Mouse (Mus musculus) gastrocnemius, postnatal 14 days (tissue): ENCODE measurements around the gene Sox5. TPM values are rescaled to one million over a fixed set of nuclear protein-coding genes. Genes with fewer than 3 reads are reported as not detected.

ENCODE experiments used
- DNase-seq: peaks from one replicate; pipeline ENCODE4 v3.0.0; 2021; ENCODE audit warnings: mixed read lengths
- intact Hi-C: fragments of 180-260 bp; cut with DNase I; formaldehyde crosslinking; loops from one replicate; pipeline ENCODE4 v1.15.1; 2025; ENCODE audit warnings: low total_unique reads
- total RNA-seq, 2 experiments: library from RNA; stranded (reverse); gene quantifications; 2 replicates each; pipeline ENCODE4 v1.2.3; 2021

The Sox5 gene
- total RNA-seq, 2 experiments from 2014 or later, result 1.7 to 1.9 TPM

DNA sequence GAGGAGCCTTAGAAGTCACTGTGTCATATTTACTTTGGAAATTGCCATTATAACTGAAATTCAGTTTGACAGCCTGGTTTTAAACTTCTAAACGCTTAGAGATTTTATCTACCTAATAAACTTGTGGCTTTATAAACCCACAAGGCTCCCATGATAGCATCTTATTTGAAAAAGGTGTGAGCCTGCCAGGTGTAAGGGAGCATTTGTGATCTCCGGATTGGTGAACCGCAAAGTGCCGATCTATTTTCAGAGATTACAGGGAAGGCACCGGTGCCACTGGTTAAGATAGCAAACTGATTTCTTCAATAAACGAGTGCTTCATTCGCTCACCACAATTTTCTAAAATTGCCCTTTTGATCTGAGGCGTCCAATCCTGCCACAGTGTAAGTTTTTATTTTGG, 107.9 kb downstream of the Sox5 start:
- intact Hi-C loops, result no loop called here
- DNase-seq, result no peak

DNA sequence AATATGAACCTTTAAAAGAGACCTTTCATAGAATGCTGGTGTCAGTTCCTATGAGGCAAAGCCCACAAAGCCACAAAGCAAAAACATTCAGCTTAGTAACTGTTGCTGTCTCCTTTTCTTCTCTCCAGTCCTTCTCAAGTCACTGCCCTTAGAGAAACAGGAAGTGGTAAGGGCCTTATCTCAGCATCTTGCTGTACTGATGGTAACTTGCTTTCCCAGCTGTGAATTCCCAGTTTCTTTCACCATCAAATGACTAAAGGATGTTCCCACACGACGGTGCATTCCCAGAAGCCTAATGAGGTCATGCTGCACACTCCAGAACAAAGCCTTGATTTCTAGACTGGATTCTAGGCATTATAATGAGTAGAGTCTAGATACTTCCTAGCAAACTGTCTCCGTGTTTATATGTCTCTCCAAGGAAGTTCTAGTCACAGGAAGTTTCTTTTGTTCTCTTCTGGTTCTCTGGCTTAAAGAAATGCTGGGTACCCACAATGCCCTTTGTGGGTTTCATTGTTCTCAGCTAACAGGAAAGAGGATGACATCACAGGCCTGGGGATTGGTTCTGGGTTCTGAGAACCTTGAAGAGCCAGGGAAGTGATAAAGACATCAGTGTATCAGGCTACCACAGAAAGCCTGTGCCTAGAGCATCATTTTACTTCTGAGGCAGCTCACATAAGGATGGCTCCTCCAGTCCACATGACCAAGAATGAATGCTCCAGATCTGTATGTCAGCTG, 111.2 kb downstream of the Sox5 start:
- intact Hi-C loops, result no loop called here
- DNase-seq, result no peak

DNA sequence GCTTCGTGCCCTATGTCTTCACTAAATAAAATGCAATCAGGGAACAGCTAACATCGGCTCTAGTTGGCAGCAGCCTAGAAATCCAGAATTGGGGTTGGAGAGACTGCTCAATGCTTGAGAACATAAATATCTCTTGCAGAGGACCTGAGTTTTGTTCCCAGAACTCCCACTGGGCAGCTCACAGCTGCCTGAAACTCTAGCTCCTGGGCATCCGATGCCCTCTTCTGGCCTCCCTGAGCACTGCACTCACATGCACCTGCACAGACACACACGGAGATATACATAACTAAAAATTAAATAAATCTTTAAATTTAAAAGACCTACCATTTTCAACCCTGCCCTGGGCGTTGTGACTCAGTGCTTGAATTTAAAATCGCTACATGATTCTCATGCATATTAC, 115.2 kb downstream of the Sox5 start:
- no peak for DNase-seq
- intact Hi-C loops, result no loop called here

GRCm38 (mm10) chr6:144664765-144665164, 117.0 kb downstream of the Sox5 start:
- no peak for DNase-seq
- intact Hi-C loops, result no loop called here

DNA sequence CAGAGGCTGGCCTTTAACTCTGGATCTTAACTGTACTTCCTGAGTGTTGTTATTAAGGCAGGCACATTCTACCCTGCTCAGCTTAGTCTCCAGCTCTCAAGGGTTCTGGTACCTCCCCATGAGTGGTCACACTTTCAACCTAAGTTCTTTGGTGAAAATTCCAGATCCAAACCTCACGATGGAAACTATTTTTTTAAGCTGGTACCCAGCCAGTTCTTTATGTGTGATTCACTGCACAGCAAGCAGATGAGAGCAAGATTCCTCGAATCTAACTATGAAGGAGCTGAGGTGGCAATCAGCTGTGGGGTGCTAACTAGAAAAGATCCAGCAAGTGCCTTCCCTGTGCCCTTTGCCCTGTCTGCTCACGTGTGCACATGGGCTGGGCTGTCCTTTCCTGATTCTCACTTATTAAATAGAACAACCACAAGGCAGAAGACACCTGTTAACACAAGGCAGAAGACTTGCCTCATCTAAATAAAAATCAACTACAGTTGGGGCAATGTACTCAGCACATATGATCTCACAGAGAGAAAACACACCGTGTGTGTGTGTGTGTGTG, 118.2 kb downstream of the Sox5 start:
- intact Hi-C loops, result no loop called here
- DNase-seq, result no peak

DNA sequence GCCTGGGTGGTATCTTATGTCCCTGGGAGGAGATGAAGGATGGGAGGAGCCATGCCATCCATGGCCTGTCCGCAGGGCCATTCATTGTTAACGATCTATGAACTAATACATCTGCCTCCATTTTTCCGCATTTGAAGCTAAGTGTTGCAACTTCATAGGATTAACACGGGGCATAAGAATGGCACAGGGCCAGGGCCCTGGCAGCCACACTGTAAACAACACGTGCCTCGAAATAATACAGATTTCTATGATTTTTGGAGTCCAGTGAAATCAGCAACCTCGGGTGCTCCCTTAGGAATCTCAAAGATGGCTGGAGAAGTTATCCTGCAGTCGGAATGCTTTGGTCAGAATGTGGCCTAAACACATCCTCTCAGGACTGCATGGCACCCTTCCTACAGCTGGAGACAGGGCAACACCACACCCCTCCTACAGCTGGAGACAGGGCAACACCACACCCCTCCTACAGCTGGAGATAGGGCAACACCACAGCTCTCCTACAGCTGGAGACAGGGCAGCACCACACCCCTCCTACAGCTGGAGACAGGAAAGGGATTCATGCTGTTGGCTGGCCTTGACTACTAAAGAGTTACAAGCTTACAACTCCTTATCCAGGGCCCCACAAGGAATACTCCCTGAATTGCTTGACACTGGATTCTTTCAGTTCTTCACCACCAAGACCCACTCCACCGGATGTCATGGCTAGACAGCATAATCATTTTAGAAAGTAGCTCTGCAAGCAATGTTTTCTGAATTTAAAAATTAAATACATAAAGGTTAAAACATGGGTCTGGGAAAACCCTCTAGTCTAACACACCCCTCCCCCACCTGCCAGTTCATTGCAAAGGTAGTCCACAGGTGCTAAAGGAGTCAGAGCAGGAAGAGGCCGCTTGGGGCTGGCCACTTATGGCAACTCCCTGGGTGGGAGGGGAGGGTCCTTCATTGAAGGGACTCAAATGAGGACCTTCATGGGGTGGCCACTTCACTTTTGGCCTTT, 122.4 kb downstream of the Sox5 start:
- intact Hi-C loops, result no loop called here

GRCm38 (mm10) chr6:144652876-144653275, 128.9 kb downstream of the Sox5 start:
- DNase-seq, result no peak
- intact Hi-C loops, result no loop called here

More for the DNA sequence above, 122.4 kb downstream of the Sox5 start:
- no peak for DNase-seq

- intact Hi-C loops, result no loop called here
- DNase-seq, result no peak
These were observed 132.9 kb downstream of the Sox5 start for GRCm38 (mm10) chr6:144648896-144649295.

- intact Hi-C loops, result no loop called here
- DNase-seq, result no peak
These were observed 133.6 kb downstream of the Sox5 start for GRCm38 (mm10) chr6:144648124-144648591.

DNA sequence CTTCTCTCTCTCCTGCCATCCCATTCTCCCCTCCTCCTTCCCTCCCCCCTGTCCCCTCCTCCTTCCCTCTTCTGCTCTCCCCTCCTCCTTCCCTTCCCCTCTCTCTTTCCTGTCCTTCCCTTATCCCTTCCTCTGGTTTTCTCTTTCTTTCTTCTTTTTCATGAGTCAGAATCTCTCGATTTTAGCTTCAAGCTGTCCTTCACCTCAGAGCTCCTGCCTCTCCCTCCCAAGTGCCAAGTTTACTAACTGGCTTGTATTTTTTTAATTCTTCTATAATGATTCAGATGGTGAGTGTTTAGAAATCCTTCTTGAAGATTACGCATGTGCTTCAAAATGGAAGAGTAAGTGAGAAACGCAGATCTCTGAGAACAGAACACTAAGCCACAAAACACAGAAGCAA, 135.4 kb downstream of the Sox5 start:
- DNase-seq, result no peak
- intact Hi-C loops, result no loop called here

DNA sequence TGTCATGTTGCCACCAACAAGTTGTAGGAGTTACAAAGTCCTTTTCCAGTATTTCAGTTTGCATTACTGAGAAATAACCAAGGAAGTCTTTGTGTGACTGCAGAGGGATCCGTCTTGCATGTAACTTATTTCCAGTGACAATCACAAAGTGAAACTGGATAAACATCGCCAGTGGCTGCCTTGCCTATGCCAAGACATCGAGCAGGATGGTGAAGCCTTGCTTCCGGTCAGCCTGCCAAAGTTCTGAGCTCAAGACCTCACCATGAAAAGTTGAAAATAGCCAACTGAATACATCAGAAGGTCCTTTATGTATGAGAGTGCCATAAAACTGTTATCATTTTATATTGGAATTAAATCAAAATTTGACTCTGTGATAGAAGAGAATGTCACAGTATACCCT, 136.0 kb downstream of the Sox5 start:
- DNase-seq, result no peak
- intact Hi-C loops, result no loop called here

GRCm38 (mm10) chr6:144644711-144645110, 137.1 kb downstream of the Sox5 start:
- intact Hi-C loops, result no loop called here
- peak; percentile 37 for DNase-seq

- no peak for DNase-seq
- intact Hi-C loops, result no loop called here
These were observed 138.2 kb downstream of the Sox5 start for GRCm38 (mm10) chr6:144643601-144644000.

DNA sequence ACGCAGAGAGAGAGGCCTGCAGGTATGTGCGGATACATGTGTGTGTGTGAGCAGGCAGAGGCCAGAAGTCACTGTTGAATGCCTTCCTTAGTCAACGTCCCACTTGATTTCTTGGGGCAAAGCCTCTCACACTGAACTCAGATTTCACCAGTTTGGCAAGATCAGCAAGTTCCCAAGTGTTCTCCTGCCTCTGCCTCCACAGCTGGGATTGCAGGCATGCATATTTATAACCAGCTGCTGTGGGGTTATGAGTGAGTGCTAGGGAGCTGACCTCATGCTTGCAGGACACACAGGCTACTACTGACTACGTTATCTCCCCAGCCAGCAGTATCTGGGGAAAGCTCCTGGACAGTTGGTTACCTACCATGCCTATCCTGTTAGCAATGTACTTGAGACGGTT, 139.9 kb downstream of the Sox5 start:
- intact Hi-C loops, result no loop called here
- no peak for DNase-seq

DNA sequence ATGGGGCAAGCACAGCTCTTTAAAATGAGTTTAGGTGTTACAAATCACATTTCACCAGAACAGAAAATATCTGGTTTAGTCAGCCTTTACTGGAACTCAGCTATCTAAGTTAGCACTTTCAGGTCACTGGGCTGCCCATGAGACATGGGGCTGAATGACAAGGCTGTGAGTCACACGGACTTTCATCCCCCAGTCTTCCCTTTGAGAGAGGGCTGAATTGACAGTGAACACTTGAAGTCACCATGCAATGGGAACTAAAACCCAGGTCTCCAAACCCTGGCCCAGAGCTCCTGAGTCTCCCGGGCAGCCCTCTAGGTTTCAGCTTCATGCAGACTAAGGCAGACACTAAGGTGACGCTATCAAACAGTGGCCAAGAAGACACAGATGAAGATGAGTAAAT, 141.2 kb downstream of the Sox5 start:
- intact Hi-C loops, result no loop called here
- no peak for DNase-seq

GRCm38 (mm10) chr6:144638547-144638946, 143.2 kb downstream of the Sox5 start:
- no peak for DNase-seq
- intact Hi-C loops, result no loop called here

- intact Hi-C loops, result no loop called here
- DNase-seq, result no peak
These were observed 154.2 kb downstream of the Sox5 start for GRCm38 (mm10) chr6:144627539-144628115.

DNA sequence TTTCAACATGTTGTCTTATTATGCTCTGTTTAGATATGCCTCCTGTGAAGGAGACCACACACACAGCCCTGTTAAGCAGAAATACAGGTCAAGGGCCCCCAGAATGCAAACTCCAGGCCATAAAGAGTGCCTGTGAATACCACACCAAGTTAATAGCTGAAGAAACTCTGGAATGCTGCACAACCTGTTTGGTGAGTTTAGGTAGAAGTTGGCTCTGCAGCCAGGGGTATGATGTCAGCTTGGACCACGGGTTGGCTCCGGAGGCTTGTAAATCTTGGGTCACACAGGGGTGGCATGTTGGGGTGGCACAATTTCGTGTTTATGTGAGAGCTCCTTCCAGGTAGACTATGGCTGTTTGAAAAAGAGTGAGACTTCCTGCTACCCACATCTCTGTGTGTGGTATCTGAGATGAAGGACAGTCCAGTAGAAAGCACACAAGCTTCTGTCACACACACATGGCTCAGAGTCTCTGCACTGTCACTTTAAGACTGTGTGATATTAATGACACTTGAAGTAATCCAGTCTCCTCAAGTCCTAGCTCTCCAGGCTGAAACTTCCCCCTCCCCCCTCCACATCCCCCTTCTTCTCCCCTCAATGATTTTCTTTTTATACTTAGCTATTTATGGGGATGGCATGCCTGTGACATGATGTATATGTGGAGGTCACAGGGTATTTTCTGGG, 160.5 kb downstream of the Sox5 start:
- intact Hi-C loops, result no loop called here
- DNase-seq, result no peak

DNA sequence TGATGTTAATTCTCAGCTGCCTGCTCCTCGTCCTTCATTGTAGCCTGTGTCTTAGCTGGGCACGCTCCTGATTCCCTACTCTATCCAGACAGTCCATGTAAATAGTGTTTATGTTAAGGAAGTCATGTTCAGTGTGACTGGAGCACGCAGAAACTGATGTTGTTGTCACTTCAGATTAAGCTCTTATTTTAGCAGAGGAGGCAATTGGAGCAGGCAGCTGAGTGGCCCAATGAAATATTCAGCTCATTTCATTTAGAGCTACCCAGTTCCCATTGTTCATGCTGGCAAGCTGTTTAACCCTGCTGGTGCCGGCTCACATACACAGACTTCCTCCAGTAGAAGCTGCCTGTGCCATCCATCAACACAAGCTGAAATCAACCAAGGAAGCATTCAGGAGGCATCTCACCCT, 170.4 kb downstream of the Sox5 start:
- intact Hi-C loops, result no loop called here
- DNase-seq, result no peak
